Mouse (Mus musculus) embryo, embryonic 11.5 days (tissue): Measurements from ENCODE around the gene Efs.
"Not testable (repeated sequence)": the region's sequence is repeated elsewhere in the genome, so short reads cannot be mapped to it uniquely, and the experiment has no call there.

Experiments
- DNase-seq: peaks from one replicate; pipeline ENCODE4 v3.0.0-alpha.2; 2012; ENCODE audit warnings: low read depth, low spot score

Efs gene

GRCm38 (mm10) chr14:54948781-54949180, 22.9 kb upstream of the Efs start:
- DNase-seq, result no peak

- not testable (repeated sequence) for DNase-seq
Measured at GRCm38 (mm10) chr14:54947008-54947407, 21.1 kb upstream of the Efs start.

GRCm38 (mm10) chr14:54945975-54946704, 20.2 kb upstream of the Efs start:
- DNase-seq, result no peak

GRCm38 (mm10) chr14:54944939-54945338, 19.0 kb upstream of the Efs start:
- DNase-seq, result no peak

GRCm38 (mm10) chr14:54943971-54944370, 18.0 kb upstream of the Efs start:
- no peak for DNase-seq

GRCm38 (mm10) chr14:54942479-54942878, 16.6 kb upstream of the Efs start:
- no peak for DNase-seq

- no peak for DNase-seq
Measured at GRCm38 (mm10) chr14:54941024-54941978, 15.4 kb upstream of the Efs start.

- no peak for DNase-seq
Measured at GRCm38 (mm10) chr14:54940176-54940530, 14.2 kb upstream of the Efs start.

GRCm38 (mm10) chr14:54939434-54940175, 13.7 kb upstream of the Efs start:
- peak; percentile 52 for DNase-seq

GRCm38 (mm10) chr14:54938431-54939219, 12.7 kb upstream of the Efs start:
- no peak for DNase-seq

- DNase-seq, result no peak
Measured at GRCm38 (mm10) chr14:54937361-54938182, 11.6 kb upstream of the Efs start.

GRCm38 (mm10) chr14:54936831-54937160, 10.9 kb upstream of the Efs start:
- DNase-seq, result no peak

- DNase-seq, result no peak
Measured at GRCm38 (mm10) chr14:54935904-54936830, 10.2 kb upstream of the Efs start, which contains the start of gene Cmtm5. TSS of gene Cmtm5 (plus strand) at chr14:54936261.

GRCm38 (mm10) chr14:54932645-54933150, 6.8 kb upstream of the Efs start, which contains the start of gene Il25:
TSS of gene Il25 (plus strand) at chr14:54932695.
- no peak for DNase-seq

GRCm38 (mm10) chr14:54930431-54930830, 4.5 kb upstream of the Efs start:
- DNase-seq, result no peak

GRCm38 (mm10) chr14:54929801-54930200, 3.9 kb upstream of the Efs start:
- DNase-seq, result no peak

- DNase-seq, result no peak
Measured at GRCm38 (mm10) chr14:54927296-54927695, 1.4 kb upstream of the Efs start.

GRCm38 (mm10) chr14:54926401-54927158, 654 bp upstream of the Efs start:
- DNase-seq, result peak; percentile 75
